Mouse (Mus musculus) liver, postnatal 0 days (tissue): ENCODE data around the gene D630023F18Rik. TPM values are rescaled to one million over a fixed set of nuclear protein-coding genes. Genes with fewer than 3 reads are reported as not detected.

Experiments
- ATAC-seq: fragments of 200-750 bp; cut with Nextera tagmentation; 2 replicates; pipeline ENCODE4 v1.8.0; 2017; ENCODE audit warnings: mild to moderate bottlenecking, moderate library complexity
- DNase-seq: peaks from one replicate; pipeline ENCODE4 v3.0.0-alpha.2; 2016
- H3K27ac ChIP-seq: fragments of 300-500 bp; sonication (generic); 2 replicates; pipeline ENCODE4 v1.5.1; 2014; ENCODE audit warnings: antibody characterized with exemption, moderate library complexity, mild to moderate bottlenecking, low read depth
- H3K27me3 ChIP-seq: fragments of 300-500 bp; sonication (generic); 2 replicates; pipeline ENCODE4 v1.6.1; 2014; ENCODE audit warnings: low read length, control low read depth, mixed read lengths; ENCODE audit not compliant: insufficient read depth
- H3K36me3 ChIP-seq: fragments of 300-500 bp; sonication (generic); replicated peaks from 2 replicates; pipeline ENCODE4 v1.6.1; 2014; ENCODE audit warnings: mild to moderate bottlenecking, control low read depth, low read length, moderate library complexity, mixed read lengths; ENCODE audit not compliant: insufficient read depth
- H3K4me1 ChIP-seq: fragments of 300-500 bp; sonication (generic); 2 replicates; pipeline ENCODE4 v1.6.1; 2014; ENCODE audit warnings: antibody characterized with exemption, mild to moderate bottlenecking, control low read depth; ENCODE audit not compliant: insufficient read depth
- H3K4me2 ChIP-seq: fragments of 300-500 bp; sonication (generic); 2 replicates; pipeline ENCODE4 v1.6.1; 2014; ENCODE audit warnings: low read depth, mild to moderate bottlenecking, low read length, moderate library complexity, mixed read lengths
- H3K4me3 ChIP-seq: fragments of 300-500 bp; sonication (generic); 2 replicates; pipeline ENCODE4 v1.5.1; 2014; ENCODE audit warnings: low read depth, low read length
- H3K9ac ChIP-seq: fragments of 300-500 bp; sonication (generic); replicated peaks from 2 replicates; pipeline ENCODE4 v1.6.1; 2014; ENCODE audit warnings: mild to moderate bottlenecking, moderate library complexity
- H3K9me3 ChIP-seq: fragments of 300-500 bp; sonication (generic); 2 replicates; pipeline ENCODE4 v1.6.1; 2016; ENCODE audit warnings: mild to moderate bottlenecking, control low read depth, low read length, mixed read lengths
- CTCF ChIP-seq: sonication (generic); IDR thresholded peaks from 2 replicates; pipeline ENCODE4 v1.5.1; 2016; ENCODE audit warnings: antibody characterized with exemption, low read depth
- EP300 ChIP-seq: IDR thresholded peaks from 2 replicates; pipeline ENCODE4 v1.6.1; 2016; ENCODE audit warnings: antibody characterized with exemption, low read depth, mild to moderate bottlenecking
- WGBS: fragments of 180-500 bp; shearing (Covaris S2); extraction: QIAGEN DNeasy Blood & Tissue Kit; methylation state at CpG from one replicate; pipeline ENCODE4 v1.1.7; 2014; ENCODE audit not compliant: insufficient replicate concordance; 5-methylcytosine and 5-hydroxymethylcytosine counted together
- polyA plus RNA-seq: library from polyadenylated mRNA; unstranded; fragments of >200 nt; fragmentation: Nextera tagmentation; extraction: Ambion mirVana; gene quantifications from 2 replicates; pipeline ENCODE4 v1.2.1, GENCODE M21; 2015

The D630023F18Rik gene
- polyA plus RNA-seq, 1 experiment from 2014 or later, result 0.12 TPM

GRCm38 (mm10) chr1:65156111-65156510, 33.1 kb upstream of the D630023F18Rik start:
- no peak for ATAC-seq
- no peak for TF ChIP-seq CTCF
- no peak for TF ChIP-seq EP300
- no peak overlapping the region for H3K9ac ChIP-seq
- no peak overlapping the region for H3K27ac ChIP-seq
- WGBS, result 72% methylated on average over 5 of the region's 5 CpGs
- no peak overlapping the region for H3K4me2 ChIP-seq
- no peaks in the 10 kb centered on the region for H3K27me3 ChIP-seq
- DNase-seq, result no peak
- H3K4me1 ChIP-seq, result no peaks in the 10 kb centered on the region
- no peak overlapping the region for H3K4me3 ChIP-seq
- peaks cover 27% of the 10 kb centered on the region for H3K36me3 ChIP-seq
- no peaks in the 10 kb centered on the region for H3K9me3 ChIP-seq

- no peak for TF ChIP-seq EP300
- TF ChIP-seq CTCF, result no peak
- Histone ChIP-seq H3K36me3 (peaks cover 16% of the 10 kb centered on the region), H3K4me1 (no peaks in the 10 kb centered on the region), H3K4me2 (no peak overlapping the region), H3K4me3 (no peak overlapping the region), H3K27ac (no peak overlapping the region), H3K9ac (no peak overlapping the region), H3K27me3 (no peaks in the 10 kb centered on the region), H3K9me3 (no peaks in the 10 kb centered on the region)
- ATAC-seq (peak; percentile 95), DNase-seq (peak; percentile 71)
Observed at GRCm38 (mm10) chr1:65154814-65155213, 31.8 kb upstream of the D630023F18Rik start.

- H3K9ac ChIP-seq, result no peak overlapping the region
- H3K27ac ChIP-seq, result no peak overlapping the region
- H3K4me2 ChIP-seq, result no peak overlapping the region
- H3K4me1 ChIP-seq, result no peaks in the 10 kb centered on the region
- no peaks in the 10 kb centered on the region for H3K27me3 ChIP-seq
- H3K4me3 ChIP-seq, result no peak overlapping the region
- H3K36me3 ChIP-seq, result no peaks in the 10 kb centered on the region
- 64% methylated on average over 3 of the region's 3 CpGs for WGBS
- TF ChIP-seq CTCF (no peak), EP300 (no peak)
- H3K9me3 ChIP-seq, result no peaks in the 10 kb centered on the region
- DNase-seq (no peak), ATAC-seq (no peak)
Observed at GRCm38 (mm10) chr1:65147971-65148370, 25.0 kb upstream of the D630023F18Rik start.

- WGBS, result 89% methylated on average over 5 of the region's 5 CpGs
- no peaks in the 10 kb centered on the region for H3K9me3 ChIP-seq
- ATAC-seq (no peak), DNase-seq (no peak)
- H3K4me2 ChIP-seq, result no peak overlapping the region
- H3K4me1 ChIP-seq, result no peaks in the 10 kb centered on the region
- H3K27ac ChIP-seq, result no peak overlapping the region
- H3K36me3 ChIP-seq, result no peaks in the 10 kb centered on the region
- no peak overlapping the region for H3K4me3 ChIP-seq
- TF ChIP-seq CTCF, result no peak
- no peak for TF ChIP-seq EP300
- H3K27me3 ChIP-seq, result no peaks in the 10 kb centered on the region
- no peak overlapping the region for H3K9ac ChIP-seq
Observed at GRCm38 (mm10) chr1:65147326-65147725, 24.3 kb upstream of the D630023F18Rik start.

- H3K4me1 ChIP-seq, result no peaks in the 10 kb centered on the region
- no peak overlapping the region for H3K4me3 ChIP-seq
- H3K9me3 ChIP-seq, result no peaks in the 10 kb centered on the region
- no peaks in the 10 kb centered on the region for H3K36me3 ChIP-seq
- TF ChIP-seq CTCF (no peak), EP300 (no peak)
- no peak overlapping the region for H3K27ac ChIP-seq
- DNase-seq (no peak), ATAC-seq (no peak)
- H3K9ac ChIP-seq, result no peak overlapping the region
- 33% methylated on average over 2 of the region's 2 CpGs for WGBS
- H3K27me3 ChIP-seq, result no peaks in the 10 kb centered on the region
- H3K4me2 ChIP-seq, result no peak overlapping the region
Observed at GRCm38 (mm10) chr1:65146601-65147000, 23.6 kb upstream of the D630023F18Rik start.

GRCm38 (mm10) chr1:65144783-65145182, 21.8 kb upstream of the D630023F18Rik start:
- H3K36me3 ChIP-seq, result no peaks in the 10 kb centered on the region
- H3K4me3 ChIP-seq, result no peak overlapping the region
- no peak overlapping the region for H3K4me2 ChIP-seq
- H3K27ac ChIP-seq, result no peak overlapping the region
- WGBS, result 76% methylated on average over 2 of the region's 2 CpGs
- no peaks in the 10 kb centered on the region for H3K9me3 ChIP-seq
- DNase-seq (no peak), ATAC-seq (no peak)
- no peaks in the 10 kb centered on the region for H3K27me3 ChIP-seq
- no peak overlapping the region for H3K9ac ChIP-seq
- no peaks in the 10 kb centered on the region for H3K4me1 ChIP-seq
- TF ChIP-seq CTCF (no peak), EP300 (no peak)

GRCm38 (mm10) chr1:65137560-65137959, 14.5 kb upstream of the D630023F18Rik start:
- no peak for DNase-seq
- TF ChIP-seq CTCF, result no peak
- no peak for TF ChIP-seq EP300
- Histone ChIP-seq H3K27ac (no peak overlapping the region), H3K27me3 (no peaks in the 10 kb centered on the region), H3K36me3 (no peaks in the 10 kb centered on the region), H3K4me1 (no peaks in the 10 kb centered on the region), H3K4me3 (no peak overlapping the region), H3K4me2 (no peak overlapping the region), H3K9ac (no peak overlapping the region), H3K9me3 (no peaks in the 10 kb centered on the region)
- WGBS, result 68% methylated on average over 6 of the region's 6 CpGs
- ATAC-seq, result no peak
